Mouse (Mus musculus) adrenal gland (tissue): ENCODE results near the gene Lmf2.

Experiments used
- intact Hi-C: fragments of 180-260 bp; cut with DNase I; formaldehyde crosslinking; loops from one replicate; pipeline ENCODE4 v1.15.1; 2025
- microRNA-seq, 2 experiments: library from miRNA; unstranded; fragments of <30 nt; microRNA quantifications; one replicate each; pipeline ENCODE4; 2019

Gene Lmf2

DNA sequence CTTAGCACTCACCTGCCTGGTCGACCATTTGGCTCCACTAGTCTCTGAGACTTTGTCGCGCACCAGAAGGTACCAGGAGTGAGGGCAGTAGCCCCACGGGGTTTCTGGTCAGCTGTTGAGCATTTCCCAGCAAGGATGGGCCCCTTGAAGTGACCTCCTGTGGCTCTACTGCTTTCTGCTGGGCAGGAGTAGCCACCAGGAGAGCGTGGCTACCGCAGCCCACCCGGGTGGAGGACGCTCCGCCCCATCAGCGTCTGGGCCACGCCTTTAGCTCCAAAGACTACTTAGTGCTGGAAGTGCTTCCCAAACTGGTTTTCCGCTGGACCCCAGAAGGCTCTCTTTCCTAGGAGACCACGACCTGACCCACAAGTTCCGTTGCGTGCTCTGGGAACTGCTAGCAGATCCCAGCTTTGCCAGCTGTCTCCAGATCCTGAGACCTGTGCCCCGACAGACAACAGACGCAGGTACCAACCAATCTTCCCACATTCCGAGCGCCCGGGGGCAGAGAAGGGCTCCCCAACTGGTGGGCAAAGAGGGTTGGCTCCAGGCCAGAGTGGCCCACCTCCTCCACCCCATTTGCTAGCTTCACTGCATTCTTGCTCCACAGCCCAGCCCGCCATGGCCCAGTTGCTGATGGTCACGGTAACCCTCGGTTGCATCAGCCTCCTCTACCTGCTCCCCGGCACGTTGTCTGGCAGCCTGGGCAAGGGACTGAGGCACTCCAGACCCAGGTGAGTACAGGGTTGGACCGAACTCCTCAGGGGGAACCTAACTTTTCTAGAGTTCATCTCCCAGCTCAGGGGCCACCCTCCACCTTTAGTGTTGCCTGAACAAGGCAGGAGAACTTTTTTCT, 32.6 kb downstream of the Lmf2 start, which contains the start of gene Adm2:
Gene Adm2 (plus strand): TSS at position 51 of the 853 bp plus-strand sequence.
- intact Hi-C loops = no loop called here

GRCm38 (mm10) chr15:89321264-89321663, 34.2 kb downstream of the Lmf2 start:
- intact Hi-C loops = no loop called here

- intact Hi-C loops = no loop called here
Measured at GRCm38 (mm10) chr15:89316146-89316545, 39.3 kb downstream of the Lmf2 start.

DNA sequence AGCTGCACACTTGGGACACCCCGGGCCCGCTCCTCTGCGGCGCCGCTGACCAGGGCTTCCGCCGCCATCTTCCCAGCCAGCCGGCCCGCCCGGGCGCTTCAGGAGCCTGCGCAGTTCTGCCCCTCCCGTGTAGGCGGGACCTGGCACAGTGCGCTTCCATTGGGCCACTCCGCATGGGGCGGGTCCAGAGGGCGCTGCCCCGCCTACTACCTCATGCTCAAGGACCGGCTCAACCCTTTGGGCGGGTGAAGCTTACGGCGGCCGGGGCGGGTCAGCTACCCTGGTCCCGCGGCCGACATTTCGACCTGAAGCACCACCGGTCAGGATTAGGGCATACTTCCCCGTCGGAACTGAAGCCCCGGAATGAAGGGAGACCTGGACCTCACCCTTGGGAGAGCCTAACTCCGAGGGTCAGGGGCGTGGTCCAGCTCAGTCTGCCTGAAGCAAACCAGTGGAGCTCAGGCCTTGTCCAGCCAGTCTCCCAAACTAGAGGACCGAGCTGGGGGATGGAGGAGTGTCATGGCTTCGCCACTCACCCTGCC, 40.2 kb downstream of the Lmf2 start, which contains the start of gene Sbf1:
Gene Sbf1 (minus strand): TSS at position 122 of the 542 bp plus-strand sequence.
- intact Hi-C loops = no loop called here

GRCm38 (mm10) chr15:89314511-89315189, 40.8 kb downstream of the Lmf2 start:
- intact Hi-C loops = no loop called here

DNA sequence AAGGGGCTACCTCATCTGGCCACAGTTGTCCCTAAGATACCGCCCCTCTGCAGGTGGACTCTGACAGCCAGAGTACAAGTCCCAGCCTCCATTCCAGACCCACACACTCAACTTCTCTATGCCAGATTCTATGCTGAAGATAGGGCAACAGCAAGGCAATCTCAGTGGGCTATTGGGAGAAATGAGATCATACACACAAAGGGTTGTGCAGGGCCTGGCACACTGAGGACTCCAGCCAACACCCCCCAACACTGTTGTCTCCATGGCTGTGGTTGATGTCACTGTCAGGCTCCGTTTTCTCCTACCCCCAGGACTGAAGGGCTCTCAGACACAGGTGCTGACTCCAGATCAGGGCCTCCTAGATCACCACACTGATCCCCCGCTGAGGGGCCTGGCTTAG, 41.4 kb downstream of the Lmf2 start:
- intact Hi-C loops = no loop called here

GRCm38 (mm10) chr15:89313359-89313758, 42.1 kb downstream of the Lmf2 start:
- intact Hi-C loops = no loop called here

- intact Hi-C loops = no loop called here
Measured at GRCm38 (mm10) chr15:89309962-89310498, 45.4 kb downstream of the Lmf2 start.

- intact Hi-C loops = no loop called here
Measured at GRCm38 (mm10) chr15:89308406-89309139, 46.9 kb downstream of the Lmf2 start.

DNA sequence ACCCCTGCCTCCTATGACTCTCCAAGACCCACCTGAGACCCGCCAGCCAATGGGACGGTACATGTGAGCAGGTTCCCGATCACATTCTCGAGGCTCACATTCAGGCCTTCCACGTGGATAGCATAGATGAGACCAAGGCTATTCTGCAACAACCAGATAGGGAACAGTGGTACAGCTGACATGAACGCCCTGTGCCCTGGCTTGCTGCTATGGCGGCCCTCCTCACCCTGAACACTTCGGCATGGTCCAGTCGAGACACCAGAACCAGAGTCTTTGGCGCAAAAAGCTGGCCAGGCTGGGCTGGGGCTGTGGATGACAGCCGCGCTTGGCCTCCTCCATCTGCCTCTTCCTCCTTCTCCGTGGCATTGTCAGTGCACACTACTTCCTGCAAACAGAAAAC, 48.0 kb downstream of the Lmf2 start:
- intact Hi-C loops = no loop called here

DNA sequence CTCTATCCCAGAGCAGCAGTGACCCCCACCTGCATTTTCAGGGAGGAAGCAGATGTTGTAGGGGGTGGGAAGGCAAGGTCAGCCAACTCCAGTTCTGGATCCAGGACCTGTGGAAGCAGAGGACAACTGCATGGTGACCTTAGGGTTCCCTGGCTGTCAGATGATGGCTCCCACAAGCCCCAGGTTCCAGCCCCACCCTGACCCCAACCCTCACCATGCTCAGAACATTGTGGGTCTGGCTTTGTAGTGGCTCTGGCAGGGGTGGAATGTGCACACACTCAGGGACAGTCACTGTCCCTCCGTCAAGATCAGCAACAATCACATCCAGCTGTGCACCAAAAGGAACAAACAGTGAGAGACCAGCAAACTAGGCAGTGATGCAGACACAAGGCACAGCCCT, 49.5 kb downstream of the Lmf2 start:
- intact Hi-C loops = no loop called here

Small RNAs within 50 kb of the gene (microRNA-seq; reads per million reads assigned to microRNA genes)
- 0.69 to 1.1 reads per million in 2 experiments for gene Mir6959
